Mouse (Mus musculus) intestine, embryonic 14.5 days (tissue): ENCODE data around the gene Zdhhc13. TPM values are rescaled to one million over a fixed set of nuclear protein-coding genes. Genes with fewer than 3 reads are reported as not detected.
A peak's percentile ranks its signal among the peaks of the same experiment; 100 is the strongest.

Source experiments
- ATAC-seq: fragments of 200-750 bp; cut with Nextera tagmentation; replicated peaks from 2 replicates; pipeline ENCODE4 v1.8.0; 2017; ENCODE audit warnings: low read depth, moderate number of reproducible peaks, moderate TSS enrichment, moderate library complexity; ENCODE audit not compliant: low FRiP score, low TSS enrichment
- DNase-seq: peaks from one replicate; pipeline ENCODE4 v3.0.0-alpha.2; 2018; ENCODE audit warnings: low spot score
- H3K27ac ChIP-seq: fragments of 300-500 bp; sonication (generic); 2 replicates; pipeline ENCODE4 v1.5.1; 2014; ENCODE audit warnings: low read depth, mild to moderate bottlenecking, control low read depth
- H3K27me3 ChIP-seq: fragments of 300-500 bp; sonication (generic); replicated peaks from 2 replicates; pipeline ENCODE4 v1.6.1; 2014; ENCODE audit warnings: low read length, control low read depth; ENCODE audit not compliant: control insufficient read depth, insufficient read depth
- H3K36me3 ChIP-seq: fragments of 300-500 bp; sonication (generic); 2 replicates; pipeline ENCODE4 v1.6.1; 2014; ENCODE audit warnings: low read length, control low read depth; ENCODE audit not compliant: control insufficient read depth, insufficient read depth
- H3K4me1 ChIP-seq: fragments of 300-500 bp; sonication (generic); replicated peaks from 2 replicates; pipeline ENCODE4 v1.6.1; 2014; ENCODE audit warnings: low read length, control low read depth, mixed read lengths; ENCODE audit not compliant: control insufficient read depth, insufficient read depth
- H3K4me2 ChIP-seq: fragments of 300-500 bp; sonication (generic); 2 replicates; pipeline ENCODE4 v1.6.1; 2014; ENCODE audit warnings: low read length
- H3K4me3 ChIP-seq: fragments of 300-500 bp; sonication (generic); 2 replicates; pipeline ENCODE4 v1.5.1; 2014; ENCODE audit warnings: low read depth, low read length, control low read depth, mixed read lengths
- H3K9ac ChIP-seq: fragments of 300-500 bp; sonication (generic); 2 replicates; pipeline ENCODE4 v1.6.1; 2014; ENCODE audit warnings: mild to moderate bottlenecking, low read length
- H3K9me3 ChIP-seq: fragments of 300-500 bp; sonication (generic); 2 replicates; pipeline ENCODE4 v1.6.1; 2016; ENCODE audit warnings: low read length, control low read depth; ENCODE audit not compliant: control insufficient read depth
- WGBS: fragments of 180-500 bp; shearing (Covaris S2); extraction: QIAGEN DNeasy Blood & Tissue Kit; methylation state at CpG from one replicate; pipeline ENCODE4 v1.1.7; 2014; 5-methylcytosine and 5-hydroxymethylcytosine counted together
- polyA plus RNA-seq: library from polyadenylated mRNA; unstranded; fragments of >200 nt; fragmentation: Nextera tagmentation; extraction: Ambion mirVana; gene quantifications from 2 replicates; pipeline ENCODE4 v1.2.1, GENCODE M21; 2014

The Zdhhc13 gene
- polyA plus RNA-seq, 1 experiment from 2014 or later, result 39.0 TPM

DNA sequence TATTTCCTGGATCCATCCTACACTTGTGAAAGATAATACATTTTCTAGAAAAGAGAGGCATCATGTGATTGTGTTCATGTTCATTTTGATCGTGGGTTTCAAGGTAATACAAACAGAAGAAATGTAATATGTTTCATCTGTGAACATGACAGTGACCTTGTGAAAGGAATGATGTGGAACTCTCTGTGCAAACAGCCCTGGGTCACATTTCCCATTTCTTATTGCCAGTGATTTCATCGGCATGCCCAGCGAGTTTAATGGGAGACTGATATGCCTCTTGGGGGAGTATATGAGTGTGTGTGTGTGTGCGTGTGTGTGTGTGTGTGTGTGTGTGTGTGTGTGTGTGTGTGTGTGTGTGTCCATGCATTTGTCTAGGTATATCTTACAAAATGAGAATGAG, 52.7 kb downstream of the Zdhhc13 start:
- Histone ChIP-seq H3K4me2 (no peak overlapping the region), H3K9me3 (no peaks in the 10 kb centered on the region), H3K27me3 (no peaks in the 10 kb centered on the region), H3K36me3 (no peaks in the 10 kb centered on the region), H3K27ac (no peak overlapping the region), H3K4me3 (no peak overlapping the region), H3K4me1 (peaks cover 6% of the 10 kb centered on the region; the same call in 1 of the 2 replicates), H3K9ac (no peak overlapping the region)
- ATAC-seq, result no peak
- no peak for DNase-seq
- 68% methylated on average over 4 of the region's 4 CpGs for WGBS

DNA sequence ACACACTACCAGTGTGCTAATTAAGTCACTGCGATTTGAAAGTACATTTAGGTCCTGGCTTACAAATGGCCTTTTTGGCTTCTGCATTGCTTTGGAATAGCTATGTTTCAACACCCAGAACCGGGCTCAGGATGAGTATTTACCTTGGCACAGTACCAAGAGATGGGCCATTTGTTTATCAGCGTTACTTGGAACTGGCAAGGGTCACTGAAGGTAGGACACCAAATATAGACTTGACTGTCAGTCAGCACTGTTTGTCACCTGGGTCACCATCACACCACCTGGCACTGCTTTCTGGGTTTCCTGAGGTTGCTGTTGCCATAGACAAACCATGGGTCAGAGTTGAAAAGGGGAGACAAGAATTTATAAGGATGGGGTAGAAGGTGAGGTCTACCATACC, 53.5 kb downstream of the Zdhhc13 start:
- ATAC-seq (no peak), DNase-seq (no peak)
- no peaks in the 10 kb centered on the region for H3K27me3 ChIP-seq
- H3K4me3 ChIP-seq, result no peak overlapping the region
- peaks cover 6% of the 10 kb centered on the region; the same call in 1 of the 2 replicates for H3K4me1 ChIP-seq
- H3K9me3 ChIP-seq, result no peaks in the 10 kb centered on the region
- H3K27ac ChIP-seq, result no peak overlapping the region
- H3K9ac ChIP-seq, result no peak overlapping the region
- no peak overlapping the region for H3K4me2 ChIP-seq
- no peaks in the 10 kb centered on the region for H3K36me3 ChIP-seq
- 70% methylated on average over 3 of the region's 3 CpGs for WGBS

DNA sequence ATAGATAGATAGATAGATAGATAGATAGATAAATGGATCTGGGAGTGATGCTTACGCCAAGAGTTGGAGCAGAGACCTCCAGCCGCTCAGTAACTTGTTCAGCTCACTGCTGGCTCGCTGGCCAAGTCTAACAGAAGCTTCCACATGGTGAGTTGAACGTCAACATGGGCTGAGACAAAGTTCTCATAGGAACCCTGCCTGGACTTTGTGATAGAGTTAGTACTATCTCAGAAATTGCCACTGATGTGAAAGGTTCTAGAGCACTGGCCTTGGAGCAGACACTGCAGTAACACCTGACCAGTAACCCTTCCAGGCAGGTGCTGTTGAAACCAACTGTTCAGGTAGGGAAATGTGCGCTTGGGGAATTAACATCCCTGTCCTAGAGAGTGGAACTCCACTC, 54.7 kb downstream of the Zdhhc13 start:
- no peak overlapping the region for H3K4me2 ChIP-seq
- H3K36me3 ChIP-seq, result no peaks in the 10 kb centered on the region
- H3K9me3 ChIP-seq, result no peaks in the 10 kb centered on the region
- WGBS, result 88% methylated on average over 5 of the region's 5 CpGs
- peaks cover 6% of the 10 kb centered on the region; the same call in 1 of the 2 replicates for H3K4me1 ChIP-seq
- ATAC-seq (no peak), DNase-seq (no peak)
- no peak overlapping the region for H3K9ac ChIP-seq
- no peak overlapping the region for H3K27ac ChIP-seq
- no peak overlapping the region for H3K4me3 ChIP-seq
- no peaks in the 10 kb centered on the region for H3K27me3 ChIP-seq

DNA sequence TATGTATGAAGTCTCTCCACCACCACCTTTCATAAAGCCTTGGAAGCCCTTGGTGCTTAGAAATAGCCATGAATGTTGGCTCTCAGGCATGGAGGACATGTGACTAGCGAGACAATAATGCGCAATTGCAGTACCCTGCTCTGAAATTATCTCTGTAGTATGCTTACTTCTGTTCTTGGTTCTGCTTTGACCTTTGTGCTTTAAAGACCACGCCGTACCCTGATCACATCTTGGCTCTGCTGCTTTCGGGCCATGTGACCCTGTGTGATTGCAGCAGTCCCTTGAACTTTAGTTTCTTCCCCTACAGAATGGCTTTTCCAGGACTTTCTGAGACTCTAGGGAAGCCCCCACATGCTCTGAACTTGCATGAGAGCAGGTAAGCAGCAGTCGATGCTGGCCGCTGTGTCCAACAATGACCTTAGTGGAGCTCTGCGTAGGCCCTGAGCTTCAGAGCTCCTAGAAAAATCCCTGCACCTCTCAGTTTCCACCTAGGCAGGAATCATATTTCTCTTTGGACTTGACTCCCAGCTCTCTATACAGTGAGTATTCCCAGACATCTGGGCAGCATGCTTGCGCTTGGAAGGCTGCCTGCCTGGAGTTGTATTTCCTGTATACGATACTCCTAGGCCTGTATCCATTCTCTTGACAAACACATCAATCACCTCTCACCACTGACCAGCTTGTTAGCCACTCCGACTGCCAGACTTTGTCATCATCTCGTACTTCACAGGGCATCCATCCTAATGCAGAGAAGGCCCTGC, 56.6 kb downstream of the Zdhhc13 start:
- 61% methylated on average over 12 of the region's 12 CpGs for WGBS
- no peaks in the 10 kb centered on the region for H3K27me3 ChIP-seq
- no peak overlapping the region for H3K9ac ChIP-seq
- no peak overlapping the region for H3K4me3 ChIP-seq
- no peaks in the 10 kb centered on the region for H3K36me3 ChIP-seq
- H3K4me2 ChIP-seq, result no peak overlapping the region
- peak; percentile 50; the same call in 1 of the 2 replicates for ATAC-seq
- no peak overlapping the region for H3K27ac ChIP-seq
- H3K4me1 ChIP-seq, result peaks cover 6% of the 10 kb centered on the region; the same call in 1 of the 2 replicates
- H3K9me3 ChIP-seq, result no peaks in the 10 kb centered on the region
- peak; percentile 51 for DNase-seq

DNA sequence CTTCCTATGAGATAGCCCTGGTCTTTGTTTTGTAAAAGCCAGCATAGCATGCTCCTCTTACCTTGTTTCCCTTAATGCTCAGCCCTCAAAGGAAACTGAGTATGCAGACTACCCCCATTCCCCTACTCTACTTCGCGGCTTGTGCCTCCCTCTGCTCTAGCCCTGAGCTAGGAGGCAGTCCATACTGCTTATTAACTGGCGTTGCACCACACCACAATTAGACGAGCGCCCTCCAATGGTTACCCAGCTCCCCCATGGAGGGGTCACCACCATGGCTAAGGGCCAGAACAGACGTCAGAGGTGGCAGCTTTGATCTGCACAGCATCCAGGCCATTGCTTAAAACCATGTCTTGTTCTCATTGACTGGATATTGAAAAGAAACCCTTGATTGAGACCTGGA, 58.0 kb downstream of the Zdhhc13 start:
- Histone ChIP-seq H3K4me1 (peaks cover 6% of the 10 kb centered on the region; the same call in 1 of the 2 replicates), H3K27ac (no peak overlapping the region), H3K27me3 (no peaks in the 10 kb centered on the region), H3K9me3 (no peaks in the 10 kb centered on the region), H3K36me3 (no peaks in the 10 kb centered on the region), H3K4me3 (no peak overlapping the region), H3K4me2 (no peak overlapping the region), H3K9ac (no peak overlapping the region)
- DNase-seq, result no peak
- ATAC-seq, result no peak
- WGBS, result 73% methylated on average over 6 of the region's 6 CpGs

DNA sequence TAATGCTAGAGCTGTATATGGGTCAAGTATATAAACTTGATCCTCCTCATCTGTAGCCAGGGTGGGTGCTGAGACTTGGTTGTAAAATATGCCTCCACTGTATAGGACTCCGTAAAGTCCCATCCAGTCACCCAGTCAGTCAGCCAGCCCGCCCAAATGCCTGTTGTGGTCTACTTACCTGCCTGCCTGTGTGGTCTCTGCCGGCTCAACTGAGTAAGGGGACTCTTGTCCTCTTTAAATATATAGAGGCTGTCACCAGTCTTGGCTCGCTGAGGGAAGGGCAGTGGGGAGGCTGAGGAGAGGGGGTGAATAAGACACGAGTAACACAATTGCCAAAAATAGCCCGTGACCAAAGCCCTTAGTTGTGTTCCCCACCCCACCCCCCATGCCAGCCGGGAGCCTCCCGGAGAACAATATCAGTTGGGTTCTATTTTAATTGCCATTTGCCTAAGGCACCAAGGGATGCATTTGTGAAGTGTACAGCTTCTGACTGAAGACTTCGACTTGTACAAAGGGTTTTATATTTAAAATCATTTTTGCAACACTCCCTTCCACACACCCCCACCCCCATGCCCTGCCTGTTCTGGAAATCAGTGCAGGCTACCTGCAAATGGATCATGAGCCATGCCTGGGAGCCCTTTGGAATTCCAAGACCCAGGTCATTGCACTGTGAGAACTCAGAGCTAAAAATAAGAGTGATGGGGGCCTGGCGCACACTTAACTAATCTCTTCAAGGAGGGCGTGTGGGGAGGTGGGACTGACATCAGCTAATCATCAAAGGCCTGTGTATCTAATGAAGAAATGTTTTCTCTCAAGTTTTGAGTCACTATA, 59.2 kb downstream of the Zdhhc13 start, which contains the start of gene Csrp3:
Gene Csrp3 (minus strand): TSS at position 214 of the 831 bp plus-strand sequence.
- Histone ChIP-seq H3K27me3 (no peaks in the 10 kb centered on the region), H3K9ac (no peak within 1 kb of the TSS), H3K9me3 (no peaks in the 10 kb centered on the region), H3K4me1 (peaks cover 6% of the 10 kb centered on the region; the same call in 1 of the 2 replicates), H3K27ac (no peak within 1 kb of the TSS), H3K36me3 (no peaks in the 10 kb centered on the region), H3K4me2 (no peak within 1 kb of the TSS), H3K4me3 (no peak within 1 kb of the TSS)
- DNase-seq (no peak), ATAC-seq (no peak)
- WGBS, result 66% methylated on average over 11 of the region's 11 CpGs

DNA sequence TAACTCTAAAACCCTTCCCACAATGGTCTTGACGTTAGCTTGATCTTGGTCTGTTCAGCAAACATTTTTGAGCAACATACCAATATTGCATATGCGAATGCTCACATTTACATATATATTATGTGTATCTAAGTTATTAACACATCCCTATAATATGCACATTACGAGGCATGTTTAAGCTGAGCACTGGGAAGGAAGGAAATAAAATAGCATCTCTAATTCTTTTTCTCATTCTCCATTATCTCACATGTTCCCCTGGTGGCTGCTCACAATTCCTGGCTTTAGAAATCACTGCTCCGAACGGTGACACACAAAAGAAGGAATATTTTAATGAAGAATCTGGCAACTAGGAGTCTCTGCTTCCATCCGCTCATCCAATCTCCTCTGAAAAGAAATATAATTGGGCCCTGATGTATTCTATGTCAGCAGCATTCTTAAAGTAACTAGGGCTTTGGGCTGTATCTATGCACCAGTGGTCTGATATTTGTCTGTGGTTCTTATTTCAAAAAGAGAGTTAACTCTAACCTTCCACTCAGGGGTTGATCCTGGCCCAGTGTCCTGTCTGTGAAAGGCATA, 62.8 kb downstream of the Zdhhc13 start:
- DNase-seq, result no peak
- Histone ChIP-seq H3K27ac (no peak overlapping the region), H3K9ac (no peak overlapping the region), H3K4me3 (no peak overlapping the region), H3K4me2 (no peak overlapping the region), H3K9me3 (no peaks in the 10 kb centered on the region), H3K36me3 (no peaks in the 10 kb centered on the region), H3K27me3 (no peaks in the 10 kb centered on the region), H3K4me1 (no peaks in the 10 kb centered on the region)
- ATAC-seq, result no peak
- WGBS, result 88% methylated on average over 6 of the region's 6 CpGs

DNA sequence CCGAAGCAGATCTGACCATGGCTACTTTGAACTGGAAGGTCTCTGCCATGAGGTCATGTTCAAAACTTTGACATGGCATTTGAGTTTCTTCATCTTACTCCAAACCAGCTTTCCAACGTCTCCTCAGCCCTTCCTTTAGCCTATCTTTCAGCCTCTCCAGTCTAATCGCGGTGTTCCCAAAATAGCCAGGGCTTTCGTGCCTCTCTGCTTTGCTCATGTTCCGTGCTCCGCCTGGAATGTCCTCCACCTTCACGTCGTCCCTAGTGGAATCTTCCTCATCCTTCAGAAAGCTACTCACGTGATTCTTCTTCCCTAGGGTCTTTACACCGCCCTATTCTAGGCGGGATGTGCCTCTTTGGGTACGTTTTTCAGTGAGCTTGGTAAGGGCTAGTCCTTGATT, 64.7 kb downstream of the Zdhhc13 start:
- Histone ChIP-seq H3K4me3 (no peak overlapping the region), H3K27me3 (no peaks in the 10 kb centered on the region), H3K9me3 (no peaks in the 10 kb centered on the region), H3K36me3 (no peaks in the 10 kb centered on the region), H3K9ac (no peak overlapping the region), H3K27ac (no peak overlapping the region), H3K4me2 (no peak overlapping the region), H3K4me1 (no peaks in the 10 kb centered on the region)
- ATAC-seq (no peak), DNase-seq (no peak)
- WGBS, result 82% methylated on average over 13 of the region's 13 CpGs
